Mouse (Mus musculus) retina, postnatal 7 days (tissue): ENCODE data around the gene Pnp2.
"Not testable (repeated sequence)": the region's sequence is repeated elsewhere in the genome, so short reads cannot be mapped to it uniquely, and the experiment has no call there.

ENCODE experiments used
- DNase-seq: peaks from one replicate; pipeline ENCODE4 v3.0.0-alpha.2; 2012; ENCODE audit warnings: low read depth, low spot score

Pnp2 gene

DNA sequence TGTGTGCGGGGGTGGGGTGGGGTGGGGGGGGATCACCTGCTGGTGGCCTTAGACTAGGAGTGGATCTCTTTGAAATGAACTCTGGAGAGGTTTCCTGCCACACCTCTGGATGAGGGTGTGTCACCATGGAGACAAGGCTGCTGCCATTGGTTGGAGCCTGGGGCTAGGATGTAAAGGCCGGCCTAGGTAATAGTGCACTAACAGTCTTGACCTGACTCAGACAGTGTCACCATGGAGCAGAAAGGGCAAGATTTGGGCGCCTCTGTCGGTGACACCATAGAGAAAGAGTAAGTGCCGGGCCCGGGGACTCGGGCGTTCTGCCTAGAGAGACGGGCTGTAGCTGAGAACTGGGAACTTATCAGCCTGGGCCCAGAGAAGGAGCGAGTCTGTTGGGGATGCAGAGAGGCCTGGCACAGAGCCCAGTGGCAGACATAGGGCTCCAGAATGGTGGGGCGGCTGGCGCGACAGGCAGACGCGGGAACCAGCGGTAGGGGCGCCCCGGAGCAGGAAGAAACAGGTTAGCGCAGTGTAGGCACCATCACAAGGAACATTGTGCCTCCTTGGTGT, at the start of gene Pnp2:
TSS of gene Pnp2 (plus strand) at position 51 of the 567 bp plus-strand sequence.
- DNase-seq: not testable (repeated sequence)

- DNase-seq: no peak
Measured at GRCm38 (mm10) chr14:50908126-50908525, 47.7 kb upstream of the Pnp2 start.

DNA sequence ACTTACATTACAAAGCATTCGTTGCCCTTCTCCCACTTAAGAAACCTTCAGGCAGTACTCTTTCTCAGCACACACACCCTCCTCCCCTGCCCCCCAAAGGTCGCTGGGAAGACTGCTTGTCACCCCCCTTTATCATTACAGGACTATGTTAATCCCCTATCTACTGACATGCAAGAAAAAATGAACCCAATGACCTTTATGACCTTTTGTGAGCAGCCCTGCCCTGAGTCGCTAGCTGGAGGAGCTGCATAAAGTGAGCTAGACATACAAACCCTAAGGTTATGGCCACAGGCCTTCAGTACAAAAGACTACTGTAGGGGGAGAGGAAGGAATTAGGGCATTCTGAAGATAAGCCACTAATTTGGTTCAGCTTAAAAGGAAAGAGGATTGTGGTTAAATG, 44.4 kb upstream of the Pnp2 start:
- DNase-seq: no peak

DNA sequence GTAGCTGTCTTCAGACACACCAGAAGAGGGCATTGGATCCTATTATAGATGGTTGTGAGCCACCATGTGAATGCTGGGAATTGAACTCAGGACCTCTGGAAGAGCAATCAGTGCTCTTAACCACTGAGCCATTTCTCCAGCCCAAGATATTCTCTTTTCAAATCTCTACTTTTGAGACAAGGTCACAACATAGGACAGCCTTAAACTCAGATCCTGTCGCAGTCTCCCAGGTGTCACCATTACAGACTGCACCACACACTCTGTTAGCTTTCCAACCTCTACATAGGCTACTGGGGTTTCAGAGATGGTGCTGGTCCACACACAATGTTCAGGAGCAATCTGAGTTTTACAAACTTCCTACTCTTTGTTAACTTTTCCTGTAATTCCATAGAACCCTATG, 32.4 kb upstream of the Pnp2 start:
- not testable (repeated sequence) for DNase-seq

DNA sequence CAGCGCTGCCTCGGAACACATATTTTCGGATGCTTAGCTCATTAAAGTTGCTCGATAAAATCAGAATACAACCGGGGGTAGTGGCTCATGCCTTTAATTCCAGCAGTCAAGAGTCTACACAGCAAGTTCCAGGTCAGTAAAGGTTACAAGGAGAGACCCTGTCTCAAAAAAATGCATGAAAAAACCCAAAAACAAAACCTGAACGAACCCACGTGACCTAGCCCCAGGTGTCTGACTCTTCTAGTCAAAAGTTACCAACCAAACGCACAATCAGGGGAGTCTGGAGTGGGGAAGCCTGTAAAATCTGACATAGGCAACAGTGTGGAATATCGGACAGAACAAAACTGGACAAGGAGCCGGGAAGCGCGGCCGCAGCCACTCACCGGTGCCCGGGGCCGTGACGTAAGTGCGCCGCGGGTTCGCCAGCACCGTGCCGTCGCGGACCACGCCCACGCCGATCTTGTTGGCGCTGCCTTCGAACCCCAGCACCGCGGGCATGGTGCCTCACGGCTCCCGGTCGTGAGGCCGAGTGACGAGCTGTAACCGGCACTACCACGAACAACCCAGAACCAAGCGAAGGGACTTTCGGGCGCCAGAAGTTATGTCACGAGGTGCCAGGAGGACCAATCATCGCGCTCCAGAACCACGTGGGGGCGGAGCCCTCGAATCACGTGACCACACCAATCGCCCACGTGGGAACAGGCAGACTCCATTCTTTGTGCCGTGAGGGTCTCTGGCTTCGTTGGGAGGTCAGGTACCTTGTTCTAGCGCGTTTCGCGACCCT, 31.3 kb upstream of the Pnp2 start, which contains the start of the genes Osgep and Apex1:
TSS of gene Osgep (minus strand) at position 613 of the 784 bp plus-strand sequence.
TSS of gene Apex1 (plus strand) at position 688 of the 784 bp plus-strand sequence.
- peak; percentile 91 for DNase-seq

- no peak for DNase-seq
Measured at GRCm38 (mm10) chr14:50925111-50925920, 30.5 kb upstream of the Pnp2 start.

DNA sequence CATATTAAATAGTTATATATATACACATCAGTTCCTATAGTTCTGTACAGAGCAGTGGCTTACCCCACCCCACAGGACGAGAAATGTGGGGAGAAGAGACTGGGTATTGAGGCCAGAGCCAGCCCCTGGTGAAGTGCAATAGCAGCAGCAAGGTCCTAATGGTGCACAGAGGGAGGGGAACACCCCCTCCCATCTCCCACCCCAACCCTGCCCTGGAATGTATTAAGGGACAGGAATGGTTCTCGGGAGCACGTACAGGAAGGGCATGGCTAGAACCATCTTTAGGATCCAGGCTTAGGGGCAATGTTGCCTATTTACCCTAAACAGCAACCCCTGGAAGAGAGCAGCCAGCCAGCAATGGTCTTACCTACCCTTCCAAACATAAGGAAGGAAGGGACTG, 28.4 kb upstream of the Pnp2 start:
- no peak for DNase-seq

GRCm38 (mm10) chr14:50929951-50930350, 25.8 kb upstream of the Pnp2 start:
- no peak for DNase-seq

DNA sequence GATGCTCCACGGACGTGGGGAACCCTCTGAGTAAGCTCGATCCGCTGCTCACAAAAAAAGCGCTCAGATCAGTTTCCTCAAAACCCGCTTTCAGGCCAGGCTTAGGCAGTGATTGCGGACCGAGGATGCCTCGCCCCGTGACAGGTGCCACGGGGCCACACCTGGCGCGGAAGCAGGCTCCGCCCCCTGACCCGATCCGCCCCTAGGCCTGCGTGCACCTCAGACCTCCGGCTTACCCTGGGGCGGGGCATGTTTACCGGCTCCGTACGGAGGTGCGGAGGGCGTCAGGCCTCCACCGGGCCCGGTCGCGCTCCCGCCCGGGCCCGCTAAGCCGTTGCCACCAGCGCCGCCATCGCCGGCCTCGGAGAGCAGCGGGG, 25.4 kb upstream of the Pnp2 start:
- no peak for DNase-seq

DNA sequence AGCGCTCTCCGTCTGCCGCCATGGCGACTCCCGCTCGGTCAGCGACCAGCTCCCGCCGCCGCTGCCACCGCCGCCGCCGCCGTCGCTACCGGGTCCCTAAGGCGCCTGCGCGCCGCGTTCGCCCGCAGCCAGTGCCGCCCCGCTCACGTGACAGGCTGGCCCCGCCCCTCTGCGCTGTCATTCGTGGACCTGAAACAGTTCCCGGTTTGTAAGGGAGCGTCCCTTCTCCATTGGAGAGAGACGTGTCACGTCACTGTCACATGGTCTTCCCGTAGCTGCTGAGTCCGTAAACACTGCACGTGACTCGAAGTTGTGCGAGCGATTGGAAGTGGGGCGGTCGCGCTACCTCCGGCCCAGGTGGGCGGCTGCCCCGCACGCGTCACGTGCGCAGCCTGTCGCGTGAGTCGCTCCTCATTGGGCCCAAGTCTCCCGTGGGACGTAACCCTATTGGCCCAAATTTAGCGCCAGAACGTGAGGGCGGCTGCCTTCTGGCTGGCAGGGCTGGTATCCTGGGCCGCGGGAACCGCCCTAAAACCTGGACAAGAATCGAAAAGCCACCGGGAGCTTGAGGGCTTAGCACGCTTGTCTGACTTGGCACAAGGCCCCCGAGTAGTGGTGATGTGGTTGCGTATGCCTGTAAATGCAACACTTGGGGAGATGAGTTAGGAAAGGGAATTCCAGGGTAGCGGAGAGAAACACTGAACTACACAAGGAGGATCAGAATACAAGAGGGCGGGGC, 24.9 kb upstream of the Pnp2 start, which contains the start of the genes Pip4p1 and Pnp:
TSS of gene Pip4p1 (minus strand) at position 103 of the 739 bp plus-strand sequence.
TSS of gene Pnp (plus strand) at position 329 of the 739 bp plus-strand sequence.
- peak; percentile 98 for DNase-seq

DNA sequence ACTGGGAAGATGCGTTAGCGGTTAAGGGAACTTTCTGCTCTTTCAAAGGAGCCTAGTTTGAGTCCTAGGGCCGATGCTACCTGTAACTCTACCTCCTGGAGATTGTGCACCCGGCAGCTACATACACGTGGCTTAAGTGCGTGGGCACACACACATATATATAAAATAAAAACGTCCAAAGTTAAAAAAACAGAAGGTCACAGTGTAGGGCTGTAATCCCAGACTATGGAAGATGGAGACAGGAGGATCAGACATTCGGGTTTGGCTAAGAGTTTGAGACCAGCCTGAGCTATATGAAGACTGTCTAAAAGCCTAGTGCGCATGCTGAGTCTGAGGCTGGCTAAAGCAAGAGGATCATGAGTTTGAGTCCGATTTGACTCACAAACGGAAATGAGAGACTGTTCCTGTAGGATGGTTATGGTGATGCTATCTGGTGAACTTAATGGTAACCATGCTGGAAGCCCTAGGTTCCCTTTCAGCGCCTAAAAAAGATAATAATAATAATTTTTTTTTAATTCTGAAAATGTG, 24.2 kb upstream of the Pnp2 start:
- no peak for DNase-seq

DNA sequence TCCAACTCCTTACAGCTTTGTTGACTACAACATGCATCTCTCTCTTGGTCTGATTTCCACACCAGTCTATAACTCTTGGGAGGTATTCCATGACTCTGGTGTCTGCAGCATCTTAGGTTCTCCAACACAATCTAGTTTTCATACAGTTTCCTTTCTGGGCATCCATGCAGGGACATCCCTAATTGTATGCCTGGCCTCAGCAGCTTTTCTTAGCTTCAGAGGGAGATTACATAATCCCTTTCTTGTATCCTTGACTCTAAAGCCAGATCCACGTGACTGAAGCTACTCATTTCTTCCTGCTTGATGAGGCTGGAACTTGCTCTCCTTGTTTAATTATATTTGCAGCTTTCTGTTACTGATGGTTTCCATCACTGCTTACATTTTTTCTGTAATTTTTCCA, 19.1 kb upstream of the Pnp2 start:
- no peak for DNase-seq

DNA sequence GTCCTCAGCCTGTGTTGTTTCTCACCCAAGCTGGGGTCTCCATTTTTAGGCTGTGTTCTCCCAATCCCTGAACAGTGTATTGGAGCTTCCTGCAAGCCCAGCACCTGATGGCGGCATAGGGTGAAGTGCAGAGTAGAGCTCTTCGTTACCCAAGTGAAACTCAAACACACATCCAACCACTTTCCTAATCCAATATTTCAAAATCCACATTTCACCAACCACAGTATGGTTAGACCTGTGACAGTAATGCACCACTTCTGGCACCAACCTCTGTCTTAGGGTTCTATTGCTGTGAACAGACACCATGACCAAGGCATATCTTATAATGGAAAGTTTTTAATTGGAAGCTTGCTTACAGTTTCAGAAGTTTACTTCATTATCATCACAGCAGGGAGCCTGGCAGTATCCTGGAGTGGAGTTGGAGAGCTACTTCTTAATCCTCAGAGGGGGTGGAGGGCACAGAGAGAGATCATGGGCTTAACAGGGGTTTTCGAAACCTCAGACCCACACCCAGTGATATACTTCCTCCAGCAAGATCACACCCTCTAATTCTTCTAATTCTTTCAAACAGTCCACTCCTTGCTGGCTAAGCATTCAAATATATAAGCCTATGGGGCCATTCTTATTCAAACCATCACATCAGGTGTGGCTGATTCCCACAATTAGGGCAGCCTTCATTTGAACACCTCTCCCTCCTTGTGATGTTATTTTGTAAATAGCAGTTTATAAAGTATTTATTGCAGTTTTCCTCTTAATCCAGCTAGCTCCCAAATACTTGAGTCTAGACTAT, 17.5 kb upstream of the Pnp2 start:
- no peak for DNase-seq

DNA sequence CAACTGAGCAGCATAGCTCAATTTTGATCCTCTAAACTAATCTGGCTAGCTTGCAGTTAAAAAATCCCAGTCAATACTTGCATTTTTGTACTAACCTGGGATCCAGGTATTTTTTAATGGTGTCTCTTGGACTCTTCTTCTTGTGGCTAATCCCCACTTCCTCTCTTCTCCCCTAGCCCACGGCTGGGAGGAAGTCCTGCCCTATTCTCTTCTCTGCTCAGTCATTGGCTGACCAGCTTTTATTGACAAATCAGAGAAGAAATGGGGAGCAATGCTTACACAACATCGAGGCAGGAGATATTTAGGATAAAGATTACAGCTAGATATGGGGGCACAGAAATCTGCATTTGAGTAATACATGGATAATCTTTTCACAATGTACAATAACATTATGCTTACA, 16.9 kb upstream of the Pnp2 start:
- no peak for DNase-seq

DNA sequence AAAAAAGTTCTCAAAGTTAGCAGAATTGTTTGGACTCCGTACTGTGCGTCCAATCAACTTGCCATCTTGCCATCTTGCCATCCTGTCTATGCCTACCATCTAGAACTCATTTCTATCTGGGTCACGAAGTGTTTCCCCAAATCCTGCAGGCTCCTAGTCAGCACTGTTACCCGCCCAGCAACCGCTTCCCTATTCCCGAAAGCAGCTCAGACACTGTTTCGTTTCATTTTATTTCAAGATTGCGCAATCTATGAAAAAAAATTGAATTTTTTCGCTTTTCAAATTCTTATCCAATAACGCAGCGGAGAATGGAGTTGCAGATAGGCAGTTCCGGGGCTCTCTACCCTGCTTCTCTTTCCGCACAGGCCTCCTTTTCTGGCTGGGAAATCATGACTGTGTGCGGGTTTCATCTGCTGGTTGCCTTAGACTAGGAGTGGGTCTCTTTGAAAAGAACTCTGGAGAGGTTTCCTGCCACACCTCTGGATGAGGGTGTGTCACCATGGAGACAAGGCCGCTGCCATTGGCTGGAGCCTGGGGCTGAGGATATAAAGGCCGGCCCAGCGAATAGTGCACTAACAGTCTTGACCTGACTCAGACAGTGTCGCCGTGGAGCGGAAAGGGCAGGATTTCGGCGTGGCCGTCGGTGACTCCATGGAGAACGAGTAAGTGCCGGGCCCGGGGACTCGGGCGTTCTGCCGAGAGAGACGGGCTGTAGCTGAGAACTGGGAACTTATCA, 11.7 kb upstream of the Pnp2 start, which contains the start of gene Gm49342:
TSS of gene Gm49342 (plus strand) at position 586 of the 736 bp plus-strand sequence.
- DNase-seq: peak; percentile 77

- peak; percentile 25 for DNase-seq
Measured at GRCm38 (mm10) chr14:50944668-50945033, 11.1 kb upstream of the Pnp2 start.

GRCm38 (mm10) chr14:50945081-50945480, 10.7 kb upstream of the Pnp2 start:
- DNase-seq: not testable (repeated sequence)

DNA sequence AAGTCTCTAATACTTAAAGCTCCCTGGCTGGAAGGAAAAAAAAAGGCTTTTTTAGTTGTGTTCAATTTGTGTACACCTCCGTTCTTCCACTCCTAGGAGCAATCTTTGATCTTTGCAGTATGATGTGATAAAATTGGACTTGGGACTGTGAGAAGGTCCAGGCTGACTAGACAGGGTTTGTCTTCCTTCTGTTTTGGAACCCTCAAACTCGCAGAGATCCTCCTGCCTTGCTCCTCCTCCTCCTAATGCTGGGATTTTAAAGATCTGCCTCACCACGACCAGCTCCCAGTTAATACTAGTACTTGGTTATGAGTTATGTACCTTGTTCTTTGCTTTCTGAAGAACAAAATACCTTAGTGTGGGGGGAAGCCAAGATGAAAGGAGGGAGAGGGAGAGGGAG, 10.3 kb upstream of the Pnp2 start:
- not testable (repeated sequence) for DNase-seq

GRCm38 (mm10) chr14:50955487-50955886, 305 bp upstream of the Pnp2 start:
- no peak for DNase-seq

- not testable (repeated sequence) for DNase-seq
Measured at GRCm38 (mm10) chr14:50956724-50957123, 932 bp downstream of the Pnp2 start.
